Mouse (Mus musculus): ENCODE data around the gene Dnajc5.

DNA sequence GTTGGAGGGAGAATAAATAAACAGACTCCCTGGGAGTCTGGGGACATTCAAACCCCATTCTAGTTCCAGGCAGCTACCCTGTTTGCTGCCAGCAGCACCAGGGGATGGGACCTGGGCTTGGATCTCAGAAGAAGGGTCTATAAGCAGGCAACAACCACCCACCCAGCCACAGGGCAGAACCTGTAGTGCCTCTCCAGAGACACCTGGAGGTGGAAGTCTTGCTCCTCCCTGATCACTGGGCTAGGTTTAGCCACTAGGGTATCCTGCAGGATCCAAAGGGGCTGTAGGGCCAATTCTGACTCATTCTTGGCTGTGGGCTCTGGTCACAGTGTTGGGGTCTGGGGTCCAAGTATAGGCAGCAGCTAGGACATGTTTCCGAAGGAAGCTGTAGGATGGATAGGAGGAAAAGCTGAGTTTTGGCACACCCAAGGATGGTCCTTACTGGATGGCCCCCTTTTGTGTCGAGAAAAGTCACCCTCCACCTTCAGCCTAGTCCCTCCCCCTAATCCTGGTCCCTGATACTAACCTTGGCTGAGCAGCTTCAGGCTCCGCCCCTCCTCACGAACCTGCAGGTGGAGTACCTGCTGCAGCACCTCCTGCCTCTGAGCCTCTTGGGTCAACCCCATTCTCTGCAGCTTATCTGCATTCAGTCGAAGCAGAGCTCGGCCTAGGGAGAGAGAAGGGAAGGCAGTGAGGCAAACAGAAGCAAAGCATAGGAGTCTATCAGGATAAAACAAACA, 76.1 kb downstream of the Dnajc5 start:
- TF ChIP-seq CTCF (IDR thresholded peaks at IDR 0.05; ENCODE audit: borderline replicate concordance, extremely low read depth, insufficient read depth, insufficient read length) (no peak), POLR2A (IDR thresholded peaks at IDR 0.05; ENCODE audit: borderline replicate concordance, extremely low read depth, insufficient read depth, insufficient read length, poor library complexity, severe bottlenecking) (no peak)

Data from brain, embryonic 14.5 days (tissue).